Mouse (Mus musculus): ENCODE results near the gene Fbxo27. TPM values are rescaled to one million over a fixed set of nuclear protein-coding genes. Genes with fewer than 3 reads are reported as not detected.
A peak's percentile ranks its signal among the peaks of the same experiment; 100 is the strongest.

The Fbxo27 gene
- total RNA-seq, 1 experiment = 5.8 TPM

DNA sequence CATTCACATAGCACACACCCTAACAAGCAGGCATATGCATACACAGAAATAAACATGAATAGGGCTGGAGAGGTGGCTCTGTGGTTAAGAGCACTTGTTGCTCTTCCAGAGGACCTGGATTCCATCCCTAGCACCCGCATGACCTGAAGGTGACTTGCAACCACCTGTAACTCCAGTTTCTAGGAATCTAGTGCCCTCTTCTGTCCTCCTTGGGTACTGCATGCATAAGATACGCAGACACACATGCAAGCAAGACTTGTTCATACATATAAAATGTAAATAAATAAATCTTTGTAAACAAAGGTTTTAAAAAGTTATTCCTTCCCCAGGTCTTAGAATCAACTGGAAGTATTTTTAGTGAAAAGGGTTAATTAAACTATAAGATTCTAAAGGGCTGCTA lies 41.5 kb upstream of the Fbxo27 start:
- Histone ChIP-seq H3K4me3 (ENCODE audit: insufficient read depth in 1 of 2, low read depth in 1 of 2, low read length in 2 of 2, poor library complexity in 1 of 2, severe bottlenecking in 1 of 2) (no peak overlapping the region), H3K9me3 (ENCODE audit: control insufficient read depth, insufficient read depth, low read depth, low read length) (no peaks in the 10 kb centered on the region)
- TF ChIP-seq ZNF384 (IDR thresholded peaks at IDR 0.05; ENCODE audit: low read depth, low read length) (no peak), HCFC1 (IDR thresholded peaks at IDR 0.05; ENCODE audit: borderline replicate concordance, insufficient read depth, low read length) (no peak), ZC3H11A (IDR thresholded peaks at IDR 0.05; ENCODE audit: borderline replicate concordance, low read depth, low read length) (no peak), CHD2 (IDR thresholded peaks at IDR 0.05; ENCODE audit: low read depth, low read length) (no peak), MAFK (IDR thresholded peaks at IDR 0.05; ENCODE audit: insufficient read depth, low read depth, low read length) (no peak)

GRCm38 (mm10) chr7:28656430-28656829 lies 36.2 kb upstream of the Fbxo27 start:
- peaks cover 11 to 27% of the 10 kb centered on the region in 2 experiments for H3K4me1 ChIP-seq (ENCODE audit: control insufficient read depth in 2 of 2, insufficient read depth in 2 of 2, low read length in 2 of 2, poor library complexity in 1 of 2)
- in situ Hi-C loops (cut with MboI; ENCODE audit: low sequenced_read_pairs in 2 of 2, unreplicated experiment in 2 of 2) = no loop called here
- no peaks in the 10 kb centered on the region for H3K9me3 ChIP-seq (ENCODE audit: control insufficient read depth, insufficient read depth, low read depth, low read length)
- TF ChIP-seq HCFC1 (IDR thresholded peaks at IDR 0.05; ENCODE audit: borderline replicate concordance, insufficient read depth, low read length) (no peak), CHD2 (IDR thresholded peaks at IDR 0.05; ENCODE audit: low read depth, low read length) (0 out of 2 replicates have a peak, but pooled peaks have one; percentile 12)
- H3K9ac ChIP-seq (ENCODE audit: insufficient read depth, low read depth, low read length, poor library complexity, severe bottlenecking) = 0 out of 2 replicates have a peak overlapping the region, but pooled peaks have one; percentile 7
- no peak overlapping the region for H3K4me3 ChIP-seq (ENCODE audit: insufficient read depth in 1 of 2, low read depth in 1 of 2, low read length in 2 of 2, poor library complexity in 1 of 2, severe bottlenecking in 1 of 2)
- H3K27ac ChIP-seq (ENCODE audit: insufficient read depth, low read depth, low read length, poor library complexity, severe bottlenecking) = peak overlapping the region; percentile 85; the same call in 1 of the 2 replicates
- peak; percentile 77 for DNase-seq (ENCODE audit: low read depth, low spot score)
- no peaks in the 10 kb centered on the region for H3K36me3 ChIP-seq (ENCODE audit: control insufficient read depth, insufficient read depth, low read length, poor library complexity, severe bottlenecking)

More for the DNA sequence above, 41.5 kb upstream of the Fbxo27 start:
- Histone ChIP-seq H3K4me1 (ENCODE audit: control insufficient read depth in 2 of 2, insufficient read depth in 2 of 2, low read length in 2 of 2, poor library complexity in 1 of 2) (peaks cover 3 to 19% of the 10 kb centered on the region in 2 experiments; a peak in 2 of 4 replicates), H3K9ac (ENCODE audit: insufficient read depth, low read depth, low read length, poor library complexity, severe bottlenecking) (no peak overlapping the region), H3K36me3 (ENCODE audit: control insufficient read depth, insufficient read depth, low read length, poor library complexity, severe bottlenecking) (no peaks in the 10 kb centered on the region), H3K27ac (ENCODE audit: insufficient read depth, low read depth, low read length, poor library complexity, severe bottlenecking) (no peak overlapping the region)
- in situ Hi-C loops (cut with MboI; ENCODE audit: low sequenced_read_pairs in 2 of 2, unreplicated experiment in 2 of 2) = no loop called here
- no peak for DNase-seq (ENCODE audit: low read depth, low spot score)

- in situ Hi-C loops (cut with MboI; ENCODE audit: low sequenced_read_pairs in 2 of 2, unreplicated experiment in 2 of 2) = no loop called here
- H3K9ac ChIP-seq (ENCODE audit: insufficient read depth, low read depth, low read length, poor library complexity, severe bottlenecking) = no peak overlapping the region; the same call in 1 of the 2 replicates
- TF ChIP-seq CHD2 (IDR thresholded peaks at IDR 0.05; ENCODE audit: low read depth, low read length) = no peak
- no peak for TF ChIP-seq HCFC1 (IDR thresholded peaks at IDR 0.05; ENCODE audit: borderline replicate concordance, insufficient read depth, low read length)
- TF ChIP-seq MAFK (IDR thresholded peaks at IDR 0.05; ENCODE audit: insufficient read depth, low read depth, low read length) = no peak
- no peak for TF ChIP-seq ZC3H11A (IDR thresholded peaks at IDR 0.05; ENCODE audit: borderline replicate concordance, low read depth, low read length)
- no peak for TF ChIP-seq ZNF384 (IDR thresholded peaks at IDR 0.05; ENCODE audit: low read depth, low read length)
- 0 out of 4 replicates have a peak overlapping the region, but pooled peaks of 1 of the 2 experiments have one; percentile 1 for H3K4me3 ChIP-seq (ENCODE audit: insufficient read depth in 1 of 2, low read depth in 1 of 2, low read length in 2 of 2, poor library complexity in 1 of 2, severe bottlenecking in 1 of 2)
- no peaks in the 10 kb centered on the region for H3K9me3 ChIP-seq (ENCODE audit: control insufficient read depth, insufficient read depth, low read depth, low read length)
- peaks cover 0 to 9% of the 10 kb centered on the region in 2 experiments; a peak in 2 of 4 replicates for H3K4me1 ChIP-seq (ENCODE audit: control insufficient read depth in 2 of 2, insufficient read depth in 2 of 2, low read length in 2 of 2, poor library complexity in 1 of 2)
- no peak for DNase-seq (ENCODE audit: low read depth, low spot score)
- no peaks in the 10 kb centered on the region for H3K36me3 ChIP-seq (ENCODE audit: control insufficient read depth, insufficient read depth, low read length, poor library complexity, severe bottlenecking)
- no peak overlapping the region for H3K27ac ChIP-seq (ENCODE audit: insufficient read depth, low read depth, low read length, poor library complexity, severe bottlenecking)
Observed at GRCm38 (mm10) chr7:28665620-28666579, 26.7 kb upstream of the Fbxo27 start.

DNA sequence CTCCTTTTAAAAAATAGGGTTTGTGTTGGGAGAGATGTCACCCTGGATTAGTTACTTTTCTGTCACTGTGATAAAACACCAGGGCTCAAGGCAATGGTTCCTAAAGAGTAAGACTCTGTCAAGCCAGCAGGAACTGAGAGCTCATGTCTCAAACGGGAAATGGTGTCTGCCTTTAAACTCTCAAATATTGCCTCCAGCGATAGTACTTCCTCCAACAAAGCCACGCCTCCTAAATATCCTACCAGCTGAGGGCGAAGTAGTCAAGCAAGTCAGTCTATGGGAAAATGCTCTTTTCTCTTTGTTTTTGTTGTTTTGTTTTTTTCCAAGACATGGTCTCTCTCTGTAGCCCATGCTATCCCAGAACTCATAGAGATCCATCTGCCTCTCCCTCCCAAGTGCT lies 21.5 kb upstream of the Fbxo27 start:
- no peak for DNase-seq (ENCODE audit: low read depth, low spot score)
- in situ Hi-C loops (cut with MboI; ENCODE audit: low sequenced_read_pairs in 2 of 2, unreplicated experiment in 2 of 2) = no loop called here

More for the DNA sequence above, 21.5 kb upstream of the Fbxo27 start:
- H3K9ac ChIP-seq (ENCODE audit: insufficient read depth, low read depth, low read length, poor library complexity, severe bottlenecking) = no peak overlapping the region
- H3K27ac ChIP-seq (ENCODE audit: insufficient read depth, low read depth, low read length, poor library complexity, severe bottlenecking) = no peak overlapping the region
- H3K4me3 ChIP-seq (ENCODE audit: insufficient read depth in 1 of 2, low read depth in 1 of 2, low read length in 2 of 2, poor library complexity in 1 of 2, severe bottlenecking in 1 of 2) = no peak overlapping the region
- peaks cover 0 to 12% of the 10 kb centered on the region in 2 experiments; a peak in 3 of 4 replicates for H3K4me1 ChIP-seq (ENCODE audit: control insufficient read depth in 2 of 2, insufficient read depth in 2 of 2, low read length in 2 of 2, poor library complexity in 1 of 2)
- TF ChIP-seq ZNF384 (IDR thresholded peaks at IDR 0.05; ENCODE audit: low read depth, low read length) = no peak
- TF ChIP-seq HCFC1 (IDR thresholded peaks at IDR 0.05; ENCODE audit: borderline replicate concordance, insufficient read depth, low read length) = no peak
- H3K9me3 ChIP-seq (ENCODE audit: control insufficient read depth, insufficient read depth, low read depth, low read length) = no peaks in the 10 kb centered on the region
- no peaks in the 10 kb centered on the region for H3K36me3 ChIP-seq (ENCODE audit: control insufficient read depth, insufficient read depth, low read length, poor library complexity, severe bottlenecking)

Measured in ES-E14 (cell line).